Mouse (Mus musculus) urinary bladder, postnatal 10 days (tissue): ENCODE results near the gene Terb1.

Source experiments
- DNase-seq: peaks from one replicate; pipeline ENCODE4 v3.0.0; 2022; ENCODE audit warnings: low spot score

The Terb1 gene

GRCm38 (mm10) chr8:104448796-104449195, 60.9 kb downstream of the Terb1 start:
- DNase-seq = no peak

- no peak for DNase-seq
These were observed 63.7 kb downstream of the Terb1 start for GRCm38 (mm10) chr8:104446016-104446415.

- DNase-seq = no peak
These were observed 64.5 kb downstream of the Terb1 start for GRCm38 (mm10) chr8:104445248-104445647.

GRCm38 (mm10) chr8:104443125-104443679, 66.5 kb downstream of the Terb1 start:
- no peak for DNase-seq

- DNase-seq = peak; percentile 80
These were observed 67.2 kb downstream of the Terb1 start, which contains the start of gene Dync1li2 for GRCm38 (mm10) chr8:104442299-104443124. TSS of gene Dync1li2 (minus strand) at chr8:104443047.

- DNase-seq = no peak
These were observed 68.1 kb downstream of the Terb1 start for GRCm38 (mm10) chr8:104441613-104442012.

- no peak for DNase-seq
These were observed 70.2 kb downstream of the Terb1 start for GRCm38 (mm10) chr8:104439461-104439860.

GRCm38 (mm10) chr8:104437494-104438135, 72.1 kb downstream of the Terb1 start:
- DNase-seq = no peak

GRCm38 (mm10) chr8:104436591-104436990, 73.1 kb downstream of the Terb1 start:
- DNase-seq = no peak

GRCm38 (mm10) chr8:104436038-104436437, 73.7 kb downstream of the Terb1 start:
- DNase-seq = peak; percentile 93

- no peak for DNase-seq
These were observed 74.8 kb downstream of the Terb1 start for GRCm38 (mm10) chr8:104434826-104435354.

GRCm38 (mm10) chr8:104434275-104434674, 75.4 kb downstream of the Terb1 start:
- no peak for DNase-seq

- no peak for DNase-seq
These were observed 76.4 kb downstream of the Terb1 start for GRCm38 (mm10) chr8:104433191-104433842.

GRCm38 (mm10) chr8:104432656-104433055, 77.1 kb downstream of the Terb1 start:
- DNase-seq = no peak

GRCm38 (mm10) chr8:104430230-104430629, 79.5 kb downstream of the Terb1 start:
- DNase-seq = no peak

GRCm38 (mm10) chr8:104427703-104428102, 82.0 kb downstream of the Terb1 start:
- DNase-seq = no peak

- no peak for DNase-seq
These were observed 87.4 kb downstream of the Terb1 start for GRCm38 (mm10) chr8:104422313-104422712.

GRCm38 (mm10) chr8:104416022-104416421, 93.7 kb downstream of the Terb1 start:
- no peak for DNase-seq

- DNase-seq = no peak
These were observed 95.5 kb downstream of the Terb1 start for GRCm38 (mm10) chr8:104414204-104414603.

- no peak for DNase-seq
These were observed 95.9 kb downstream of the Terb1 start for GRCm38 (mm10) chr8:104413770-104414169.

GRCm38 (mm10) chr8:104412805-104413532, 96.7 kb downstream of the Terb1 start:
- DNase-seq = no peak

GRCm38 (mm10) chr8:104411972-104412371, 97.7 kb downstream of the Terb1 start:
- no peak for DNase-seq
